13 mouse cellular contexts compared by ENCODE assay signal in genomic region chr12:95723265-95723664, GRCm38 (mm10). TPM values are rescaled to one million over a fixed set of nuclear protein-coding genes. Genes with fewer than 3 reads are reported as not detected.
DNase-seq lines count a peak whose midpoint lies in the region; ATAC-seq and TF ChIP-seq lines count a peak whose summit lies in the region.
"Had no signal": no experiment of that assay in that cellular context is flagged by ENCODE, and none has a peak within 500 bp of the region (broad histone marks: within the 10 kb centered on the region; RNA-seq: fewer than 3 reads in every experiment).

No protein-coding gene starts in this region.

- no peaks in the 10 kb centered on the region for H3K9me3 ChIP-seq in liver, embryonic 14.5 days (ENCODE audit: control insufficient read depth, low read length)
- H3K9me3 ChIP-seq: embryonic facial prominence, embryonic 12.5 days; hindbrain, embryonic 15.5 days; limb, embryonic 10.5 days had no signal

- no peak overlapping the region for H3K9ac ChIP-seq in liver, embryonic 14.5 days (replicated peaks)
- H3K9ac ChIP-seq: embryonic facial prominence, embryonic 12.5 days; hindbrain, embryonic 15.5 days had no signal

- H3K4me2 ChIP-seq in liver, embryonic 14.5 days (ENCODE audit: low read depth) = no peak overlapping the region
- H3K4me2 ChIP-seq: embryonic facial prominence, embryonic 12.5 days; heart, embryonic 11.5 days; hindbrain, embryonic 15.5 days had no signal

- no peaks in the 10 kb centered on the region for H3K4me1 ChIP-seq in liver, embryonic 14.5 days (replicated peaks; ENCODE audit: control insufficient read depth in 2 of 2, insufficient read depth in 2 of 2, low read length in 1 of 2)
- H3K4me1 ChIP-seq in small intestine, adult 2 months (ENCODE audit: control insufficient read depth, insufficient read depth, insufficient read length, low read length) = no peaks in the 10 kb centered on the region
- H3K4me1 ChIP-seq: limb, embryonic 10.5 days; megakaryocyte, embryonic 14.5 days had no signal

- H3K4me3 ChIP-seq in liver, embryonic 14.5 days (ENCODE audit: insufficient read depth in 1 of 2, low read depth in 2 of 2, low read length in 2 of 2) = no peak overlapping the region
- H3K4me3 ChIP-seq in small intestine, adult 2 months (ENCODE audit: low read depth, low read length) = no peak overlapping the region
- H3K4me3 ChIP-seq: embryonic facial prominence, embryonic 12.5 days; hindbrain, embryonic 15.5 days; limb, embryonic 10.5 days; megakaryocyte, embryonic 14.5 days had no signal

- H3K27ac ChIP-seq in liver, embryonic 14.5 days = no peak overlapping the region
- H3K27ac ChIP-seq in small intestine, adult 2 months (ENCODE audit: insufficient read depth, low read depth, low read length) = no peak overlapping the region
- H3K27ac ChIP-seq: embryonic facial prominence, embryonic 12.5 days; hindbrain, embryonic 15.5 days; limb, embryonic 10.5 days had no signal

- TF ChIP-seq EP300 in liver, embryonic 14.5 days (IDR thresholded peaks at IDR 0.05; ENCODE audit: low read depth) = no peak

- H3K27me3 ChIP-seq in liver, embryonic 14.5 days (ENCODE audit: control insufficient read depth, insufficient read depth, low read length) = no peaks in the 10 kb centered on the region
- no peaks in the 10 kb centered on the region for H3K27me3 ChIP-seq in small intestine, adult 2 months (ENCODE audit: control insufficient read depth, insufficient read depth, low read length)
- H3K27me3 ChIP-seq: embryonic facial prominence, embryonic 12.5 days; hindbrain, embryonic 15.5 days; megakaryocyte, embryonic 14.5 days had no signal

- TF ChIP-seq CTCF in liver, embryonic 14.5 days (IDR thresholded peaks at IDR 0.05; ENCODE audit: low read depth) = peak; percentile 44
- TF ChIP-seq CTCF in small intestine, adult 2 months (IDR thresholded peaks at IDR 0.05; ENCODE audit: extremely low read depth, insufficient read length, insufficient replicate concordance, low read depth, low read length) = peak; percentile 20; the same call in 1 of the 2 replicates

- no peaks in the 10 kb centered on the region for H3K36me3 ChIP-seq in liver, embryonic 14.5 days (replicated peaks; ENCODE audit: control insufficient read depth, insufficient read depth, low read depth)
- H3K36me3 ChIP-seq in small intestine, adult 2 months (ENCODE audit: control insufficient read depth, insufficient read depth, low read length) = no peaks in the 10 kb centered on the region
- H3K36me3 ChIP-seq: embryonic facial prominence, embryonic 12.5 days; hindbrain, embryonic 15.5 days had no signal

- WGBS in liver, embryonic 14.5 days (ENCODE audit: insufficient replicate concordance) = 72% methylated on average over 2 of the region's 2 CpGs
- 87% methylated on average over 2 of the region's 2 CpGs for WGBS in small intestine, adult 2 months

- TF ChIP-seq POLR2A in small intestine, adult 2 months (IDR thresholded peaks at IDR 0.05; ENCODE audit: low read depth, low read length) = no peak

- DNase-seq in adrenal gland, postnatal 10 days = peak; percentile 8
- no peak for DNase-seq in adrenal gland, postnatal 14 days
- DNase-seq in liver, embryonic 14.5 days (ENCODE audit: low read depth in 3 of 3, low spot score in 3 of 3) = no peak
- DNase-seq in liver (no peak), NIH3T3 (ENCODE audit: low read depth) (peak; percentile 10)
- no peak for DNase-seq in frontal cortex, postnatal 10 days (ENCODE audit: low spot score in 2 of 2)
- no peak for DNase-seq in layer of hippocampus, adult 8-10 months (ENCODE audit: low spot score in 2 of 2)

- no peak for ATAC-seq in liver, embryonic 14.5 days (ENCODE audit: insufficient read depth)

RNA-seq across cellular contexts. Expression of gene Flrt2, which starts 31.2 kb away (rescaled TPM):
- 10 to 100 TPM; 14.7 to 17.5 TPM for total RNA-seq in adrenal gland, postnatal 10 days (2021)
- 13.2 and 15.8 TPM in 2 replicates for total RNA-seq in adrenal gland, postnatal 14 days (2021)
- 0.28 and 0.44 TPM in 2 replicates for polyA plus RNA-seq in liver, embryonic 14.5 days (2012; rRNA removed)
- 0.63 and 0.80 TPM in 2 replicates for polyA plus RNA-seq in liver, embryonic 14.5 days (2014; fragmentation: Nextera tagmentation; extraction: Ambion mirVana)
- 0.20 and 0.62 TPM in 2 replicates for polyA plus RNA-seq in small intestine, adult 2 months (2012; rRNA removed)
- 10 to 100 TPM; 36.3 to 43.8 (median 40.3) TPM for total RNA-seq in layer of hippocampus, adult 8-10 months (2022)

Comparison
In these comparisons a context has a peak if more than half of its experiments do, and no peak if none do; other contexts are left out.
1. DNase-seq: peak in adrenal gland, postnatal 10 days (single experiment) and NIH3T3 (single experiment); none in adrenal gland, postnatal 14 days (single experiment), liver, embryonic 14.5 days (0 of 3), liver (single experiment), frontal cortex, postnatal 10 days (0 of 2) and layer of hippocampus, adult 8-10 months (0 of 2).